Mouse (Mus musculus): ENCODE data around the gene Oxnad1. TPM values are rescaled to one million over a fixed set of nuclear protein-coding genes. Genes with fewer than 3 reads are reported as not detected.
A peak's percentile ranks its signal among the peaks of the same experiment; 100 is the strongest.

Gene Oxnad1
- total and polyA plus RNA-seq, 3 experiments = 47.6 to 111 (median 77.7) TPM

DNA sequence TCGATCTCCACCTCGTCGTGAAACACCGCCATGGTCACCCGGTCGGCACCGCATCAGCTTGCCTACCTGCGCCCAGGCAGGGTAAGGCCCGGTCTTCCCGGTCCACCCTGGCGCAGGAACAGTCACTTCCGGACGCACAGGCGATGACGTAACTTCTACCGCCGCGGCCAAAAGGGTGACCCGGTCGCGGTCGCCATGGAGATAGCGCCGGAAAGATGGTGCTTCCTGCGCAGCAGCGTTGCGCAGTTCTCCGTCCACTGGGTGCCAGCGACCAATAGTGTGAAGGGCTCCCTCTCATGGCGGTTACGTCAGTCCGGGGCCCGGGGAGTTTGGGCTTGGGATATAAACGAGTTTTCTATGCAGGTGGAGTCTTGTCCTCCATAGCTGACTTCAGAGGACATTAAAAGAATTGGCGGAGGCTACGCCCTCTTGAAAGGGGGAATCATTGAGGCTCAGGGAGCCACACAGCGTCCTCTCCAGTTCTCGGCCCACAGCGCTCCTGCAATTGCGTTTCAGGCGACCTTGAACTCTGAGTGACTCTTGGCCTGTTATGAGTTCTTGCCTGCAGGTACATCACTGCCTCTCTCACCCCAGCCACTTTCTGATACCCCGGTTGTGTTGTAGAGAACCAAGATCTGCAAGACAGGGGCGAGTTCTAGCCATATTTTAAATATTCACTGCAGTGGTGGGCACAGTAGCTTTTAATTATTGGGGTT, 470 bp downstream of the Oxnad1 start, which contains the start of gene Dph3 (continued):
- TF ChIP-seq JUND (conservative IDR thresholded peaks at IDR 0.05; ENCODE audit: low read depth, low read length) (no peak), CTCF (conservative IDR thresholded peaks at IDR 0.05 in 1 of 2, IDR thresholded peaks at IDR 0.05 in 1 of 2; ENCODE audit: low read depth in 2 of 2, low read length in 2 of 2) (0 out of 4 replicates have a peak, but pooled peaks of 1 of the 2 experiments have one; percentile 5), NRF1 (IDR thresholded peaks at IDR 0.05; ENCODE audit: low read depth, low read length) (peak; percentile 86), MAX (IDR thresholded peaks at IDR 0.05; ENCODE audit: low read length) (peak; percentile 26; the same call in 1 of the 2 replicates), BHLHE40 (IDR thresholded peaks at IDR 0.05; ENCODE audit: low read depth, low read length) (no peak), UBTF (IDR thresholded peaks at IDR 0.05; ENCODE audit: low read depth, low read length) (no peak), MAZ (IDR thresholded peaks at IDR 0.05; ENCODE audit: low read depth, low read length) (no peak), GABPA (IDR thresholded peaks at IDR 0.05; ENCODE audit: insufficient replicate concordance, low read depth, low read length) (peak; percentile 18; the same call in 1 of the 2 replicates), ZC3H11A (IDR thresholded peaks at IDR 0.05; ENCODE audit: low read depth, low read length) (no peak), KAT2A (IDR thresholded peaks at IDR 0.05; ENCODE audit: insufficient replicate concordance, low read length) (peak; percentile 74; the same call in 1 of the 2 replicates), JUN (IDR thresholded peaks at IDR 0.05; ENCODE audit: insufficient read depth, low read depth, low read length) (peak; percentile 63; the same call in 1 of the 2 replicates), RAD21 (IDR thresholded peaks at IDR 0.05; ENCODE audit: low read depth, low read length) (no peak), EP300 (IDR thresholded peaks at IDR 0.05; ENCODE audit: low read length) (no peak), POLR2AphosphoS2 (IDR thresholded peaks at IDR 0.05; ENCODE audit: low read depth, low read length) (peak; percentile 77), ELF1 (IDR thresholded peaks at IDR 0.05; ENCODE audit: low read depth, low read length) (peak; percentile 98)

DNA sequence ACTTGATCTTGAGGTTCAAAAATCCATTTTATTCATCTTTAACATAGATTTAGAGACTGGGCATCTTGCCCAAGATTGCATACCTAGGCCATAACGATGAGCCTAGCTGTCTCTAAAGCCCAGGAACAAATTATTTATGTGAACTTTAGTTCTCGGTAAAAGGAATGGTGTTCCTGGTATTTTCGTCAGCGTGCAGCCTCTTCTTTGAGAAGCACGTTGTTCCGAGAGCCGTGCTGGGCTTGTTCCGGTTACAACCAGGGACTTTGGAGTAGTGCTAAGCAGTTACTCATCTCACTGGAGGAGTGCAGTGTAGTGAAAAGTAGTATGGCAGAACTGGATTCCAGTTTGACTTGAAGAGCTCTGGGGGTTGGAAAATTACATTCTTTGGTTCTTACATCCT, 1.1 kb downstream of the Oxnad1 start:
- H3K36me3 ChIP-seq (replicated peaks in 1 of 2; ENCODE audit: control insufficient read depth in 1 of 2, insufficient read depth in 1 of 2, low read length in 1 of 2) = peaks cover 16 to 45% of the 10 kb centered on the region in 2 experiments
- peak overlapping the region; percentile 90; the same call in 1 of the 2 replicates for H3K4me2 ChIP-seq (ENCODE audit: insufficient read depth, low read depth, poor library complexity, severe bottlenecking)
- no peak for TF ChIP-seq ZC3H11A (IDR thresholded peaks at IDR 0.05; ENCODE audit: low read depth, low read length)
- TF ChIP-seq ELF1 (IDR thresholded peaks at IDR 0.05; ENCODE audit: low read depth, low read length) = 0 out of 2 replicates have a peak, but pooled peaks have one; percentile 43
- TF ChIP-seq SIN3A (IDR thresholded peaks at IDR 0.05; ENCODE audit: low read length) = peak; percentile 79
- TF ChIP-seq CHD1 (IDR thresholded peaks at IDR 0.05; ENCODE audit: low read depth, low read length) = peak; percentile 96; the same call in 1 of the 2 replicates
- TF ChIP-seq MAX (IDR thresholded peaks at IDR 0.05; ENCODE audit: low read length) = peak; percentile 79
- peak; percentile 15; the same call in 1 of the 2 replicates for TF ChIP-seq BHLHE40 (IDR thresholded peaks at IDR 0.05; ENCODE audit: low read depth, low read length)
- TF ChIP-seq MYC (IDR thresholded peaks at IDR 0.05; ENCODE audit: low read depth, low read length) = peak; percentile 85
- TF ChIP-seq UBTF (IDR thresholded peaks at IDR 0.05; ENCODE audit: low read depth, low read length) = peak; percentile 59; the same call in 1 of the 2 replicates
- TF ChIP-seq CHD2 (IDR thresholded peaks at IDR 0.05; ENCODE audit: low read length) = no peak
- TF ChIP-seq PAX5 (IDR thresholded peaks at IDR 0.05; ENCODE audit: low read length) = no peak
- 0 out of 2 replicates have a peak, but pooled peaks have one; percentile 3 for TF ChIP-seq ZMIZ1 (IDR thresholded peaks at IDR 0.05; ENCODE audit: low read depth, low read length)
- TF ChIP-seq EP300 (IDR thresholded peaks at IDR 0.05; ENCODE audit: low read length) = no peak
- no peak for TF ChIP-seq RAD21 (IDR thresholded peaks at IDR 0.05; ENCODE audit: low read depth, low read length)
- TF ChIP-seq IRF4 (IDR thresholded peaks at IDR 0.05; ENCODE audit: low read depth, low read length) = no peak
- no peak for TF ChIP-seq ETS1 (conservative IDR thresholded peaks at IDR 0.05; ENCODE audit: low read depth, low read length)
- peak; percentile 90 for TF ChIP-seq MXI1 (IDR thresholded peaks at IDR 0.05; ENCODE audit: low read depth, low read length)
- no peak for TF ChIP-seq KAT2A (IDR thresholded peaks at IDR 0.05; ENCODE audit: insufficient replicate concordance, low read length)
- TF ChIP-seq TBP (conservative IDR thresholded peaks at IDR 0.05; ENCODE audit: low read depth, low read length) = 0 out of 2 replicates have a peak, but pooled peaks have one; percentile 65
- H3K4me3 ChIP-seq (replicated peaks in 1 of 3; ENCODE audit: low read depth in 2 of 3, low read length in 2 of 3, poor library complexity in 1 of 3) = peak overlapping the region; percentile 65 to 84 (median 73)
- peak overlapping the region; percentile 47; the same call in 1 of the 2 replicates for H3K27ac ChIP-seq (ENCODE audit: insufficient read depth, low read depth)
- H3K4me1 ChIP-seq (ENCODE audit: control insufficient read depth in 1 of 2, insufficient read depth in 2 of 2) = peaks cover 0 to 35% of the 10 kb centered on the region in 2 experiments; a peak in 2 of 4 replicates
- peak overlapping the region; percentile 53 for H3K9ac ChIP-seq (ENCODE audit: insufficient read depth, low read depth)
- dilution Hi-C loops (cut with MboI; ENCODE audit: extremely low pct_ligation_motif_present, extremely low pct_unique_long_range_greater_than_20kb, low sequenced_read_pairs) (no loop called here), in situ Hi-C loops (cut with MboI; ENCODE audit: low pct_ligation_motif_present, low pct_unique_long_range_greater_than_20kb, low sequenced_read_pairs) (loop anchor here (5.0 to 10.0 kb wide), 2 partner anchors 294 to 431 kb away; no protein-coding TSS in a partner anchor)
- DNase-seq (ENCODE audit: extremely low read depth) = peak; percentile 71
- peaks cover 27% of the 10 kb centered on the region for H3K79me2 ChIP-seq (replicated peaks; ENCODE audit: control insufficient read depth, extremely low read depth, insufficient read depth, poor library complexity, severe bottlenecking)
- H3K9me3 ChIP-seq (replicated peaks; ENCODE audit: low read length) = peaks cover 2% of the 10 kb centered on the region
- H3K27me3 ChIP-seq (replicated peaks) = no peaks in the 10 kb centered on the region
